Mouse (Mus musculus) lung, postnatal 0 days (tissue): ENCODE data around the gene Dse.

ENCODE experiments used
- CTCF ChIP-seq: IDR thresholded peaks from 2 replicates; pipeline ENCODE4 v1.5.1; 2016; ENCODE audit warnings: antibody characterized with exemption, mild to moderate bottlenecking
- EP300 ChIP-seq: IDR thresholded peaks from 2 replicates; pipeline ENCODE4 v1.6.1; 2016; ENCODE audit warnings: antibody characterized with exemption, mild to moderate bottlenecking, control low read depth

GRCm38 (mm10) chr10:34171191-34171590 is 36.3 kb downstream of the Dse start:
- TF ChIP-seq CTCF, result no peak
- no peak for TF ChIP-seq EP300
